ENCODE assay signal across 11 mouse cellular contexts in the genomic region with DNA sequence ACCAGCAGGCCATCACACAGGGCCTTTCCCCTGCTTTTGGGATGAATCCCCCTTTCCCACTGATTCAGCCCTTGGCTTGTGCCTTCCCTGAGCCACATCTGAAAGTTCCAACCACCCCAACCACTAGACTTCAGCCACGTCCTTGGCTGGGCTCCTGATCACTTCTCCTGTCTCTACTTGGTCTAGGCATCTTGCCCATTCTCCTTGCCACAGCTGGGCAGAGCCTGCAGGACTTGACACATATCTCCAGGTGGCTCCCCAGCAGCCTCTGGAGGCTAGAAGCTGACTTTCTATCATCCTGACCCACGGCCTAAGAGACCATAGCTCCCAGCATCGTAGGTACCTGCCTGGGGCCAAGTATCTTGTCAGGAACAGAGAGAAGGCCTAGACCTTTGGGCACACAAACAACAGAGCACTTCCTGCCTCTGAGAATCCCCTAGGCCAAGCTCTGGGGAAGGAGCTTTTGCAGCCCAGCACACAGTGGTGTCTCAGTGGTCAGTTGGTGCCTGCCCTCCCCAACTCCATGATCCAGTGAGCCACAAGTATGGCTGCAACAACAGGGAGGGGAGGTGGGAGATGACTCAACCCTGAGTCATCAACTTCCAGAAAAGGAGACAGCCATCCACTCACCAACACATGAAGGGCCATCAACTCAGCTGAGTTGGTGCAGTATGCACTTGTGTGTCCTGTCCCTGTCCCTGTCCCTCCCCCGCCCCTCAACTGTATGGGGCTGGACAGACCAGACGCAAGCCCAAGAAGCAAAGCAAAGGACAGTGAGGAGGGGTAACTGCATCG. TPM values are rescaled to one million over a fixed set of nuclear protein-coding genes. Genes with fewer than 3 reads are reported as not detected.
DNase-seq lines count a peak whose midpoint lies in the region; ATAC-seq and TF ChIP-seq lines count a peak whose summit lies in the region.
"Had no signal": no experiment of that assay in that cellular context is flagged by ENCODE, and none has a peak within 500 bp of the region (broad histone marks: within the 10 kb centered on the region; RNA-seq: fewer than 3 reads in every experiment).

No protein-coding gene starts in this region.

- 0 out of 2 replicates have a peak overlapping the region, but pooled peaks have one; percentile 7 for H3K27ac ChIP-seq in intestine, embryonic 16.5 days (ENCODE audit: low read length)
- H3K27ac ChIP-seq in intestine, postnatal 0 days (ENCODE audit: low read depth, low read length), result no peak overlapping the region
- H3K27ac ChIP-seq in MEL (ENCODE audit: control insufficient read depth, low read depth, low read length) (no peak overlapping the region), macrophage (peak overlapping the region; percentile 47)
- H3K27ac ChIP-seq: limb, embryonic 13.5 days had no signal

- no peak overlapping the region for H3K9ac ChIP-seq in intestine, embryonic 16.5 days (ENCODE audit: low read depth, low read length)
- no peak overlapping the region for H3K9ac ChIP-seq in intestine, postnatal 0 days (ENCODE audit: low read depth, low read length)
- no peak overlapping the region for H3K9ac ChIP-seq in MEL (ENCODE audit: control insufficient read depth, low read depth, low read length, poor library complexity, severe bottlenecking)
- H3K9ac ChIP-seq: limb, embryonic 13.5 days had no signal

- H3K4me2 ChIP-seq in intestine, embryonic 16.5 days (ENCODE audit: low read depth, low read length), result no peak overlapping the region
- no peak overlapping the region for H3K4me2 ChIP-seq in intestine, postnatal 0 days (replicated peaks; ENCODE audit: low read depth)
- H3K4me2 ChIP-seq: limb, embryonic 13.5 days had no signal

- no peaks in the 10 kb centered on the region for H3K9me3 ChIP-seq in intestine, embryonic 16.5 days (ENCODE audit: control insufficient read depth, low read length)
- H3K9me3 ChIP-seq in intestine, postnatal 0 days (ENCODE audit: control insufficient read depth), result no peaks in the 10 kb centered on the region
- H3K9me3 ChIP-seq in MEL (replicated peaks; ENCODE audit: insufficient read depth, low read length), result no peaks in the 10 kb centered on the region
- H3K9me3 ChIP-seq: limb, embryonic 13.5 days had no signal

- DNase-seq in adrenal gland, adult (ENCODE audit: inconsistent age in 2 of 2, low spot score in 1 of 2), result peak; percentile 64 to 79
- no peak for DNase-seq in adrenal gland, postnatal 4 days (ENCODE audit: low spot score in 2 of 2)
- no peak for DNase-seq in MEL (ENCODE audit: low read depth, low spot score)
- no peak for DNase-seq in spleen, adult 12 weeks (ENCODE audit: low spot score)
- DNase-seq in cerebellum, adult 18-20 months, result no peak
- DNase-seq: kidney, adult 11 months had no signal

- no peak for TF ChIP-seq CTCF in intestine, postnatal 0 days (IDR thresholded peaks at IDR 0.05; ENCODE audit: low read depth)
- no peak for TF ChIP-seq CTCF in MEL (IDR thresholded peaks at IDR 0.05 in 2 of 3, conservative IDR thresholded peaks at IDR 0.05 in 1 of 3; ENCODE audit: control insufficient read depth in 1 of 3, insufficient read depth in 1 of 3, low read depth in 2 of 3, low read length in 3 of 3, poor library complexity in 1 of 3, severe bottlenecking in 1 of 3)

- TF ChIP-seq EP300 in MEL (IDR thresholded peaks at IDR 0.05; ENCODE audit: low read depth in 1 of 2, low read length in 2 of 2), result no peak

- H3K4me3 ChIP-seq in intestine, embryonic 16.5 days (ENCODE audit: low read length), result no peak overlapping the region
- no peak overlapping the region for H3K4me3 ChIP-seq in intestine, postnatal 0 days (ENCODE audit: low read depth, low read length)
- H3K4me3 ChIP-seq in MEL (ENCODE audit: control insufficient read depth in 1 of 2, insufficient read depth in 1 of 2, low read depth in 2 of 2, low read length in 2 of 2), result no peak overlapping the region
- no peak overlapping the region for H3K4me3 ChIP-seq in macrophage (ENCODE audit: inconsistent target)
- H3K4me3 ChIP-seq: erythroblast, embryonic 14.5 days; limb, embryonic 13.5 days had no signal

- H3K79me2 ChIP-seq in MEL (ENCODE audit: control insufficient read depth, insufficient read depth, low read length, poor library complexity) (no peaks in the 10 kb centered on the region), macrophage (ENCODE audit: inconsistent target) (no peaks in the 10 kb centered on the region)

- no peaks in the 10 kb centered on the region for H3K36me3 ChIP-seq in intestine, embryonic 16.5 days (ENCODE audit: control insufficient read depth, insufficient read depth, low read length)
- no peaks in the 10 kb centered on the region for H3K36me3 ChIP-seq in intestine, postnatal 0 days (ENCODE audit: control insufficient read depth, insufficient read depth)
- H3K36me3 ChIP-seq in MEL (ENCODE audit: control insufficient read depth in 1 of 2, insufficient read depth in 2 of 2, low read length in 2 of 2), result peaks cover 0 to 7% of the 10 kb centered on the region in 2 experiments; a peak in 2 of 4 replicates
- no peaks in the 10 kb centered on the region for H3K36me3 ChIP-seq in macrophage (ENCODE audit: inconsistent target)
- H3K36me3 ChIP-seq: limb, embryonic 13.5 days had no signal

- 67% methylated on average over 6 of the region's 6 CpGs for WGBS in intestine, embryonic 16.5 days
- WGBS in intestine, postnatal 0 days, result 65% methylated on average over 6 of the region's 6 CpGs
- 63% methylated on average over 6 of the region's 6 CpGs for WGBS in macrophage (ENCODE audit: missing documents)

- H3K4me1 ChIP-seq in intestine, embryonic 16.5 days (ENCODE audit: control insufficient read depth, insufficient read depth, low read length), result peaks cover 43% of the 10 kb centered on the region
- H3K4me1 ChIP-seq in intestine, postnatal 0 days (replicated peaks; ENCODE audit: control insufficient read depth, insufficient read depth, low read length), result peaks cover 9% of the 10 kb centered on the region
- H3K4me1 ChIP-seq in MEL (ENCODE audit: control insufficient read depth in 1 of 2, insufficient read depth in 2 of 2, low read length in 2 of 2), result peaks cover 9 to 19% of the 10 kb centered on the region in 2 experiments; a peak in 3 of 4 replicates

- no peaks in the 10 kb centered on the region for H3K27me3 ChIP-seq in intestine, embryonic 16.5 days (replicated peaks; ENCODE audit: control insufficient read depth, insufficient read depth, low read length)
- no peaks in the 10 kb centered on the region for H3K27me3 ChIP-seq in intestine, postnatal 0 days (replicated peaks; ENCODE audit: control insufficient read depth, insufficient read depth, low read length)
- H3K27me3 ChIP-seq in MEL (ENCODE audit: control insufficient read depth in 1 of 2, insufficient read depth in 2 of 2, low read length in 2 of 2), result no peaks in the 10 kb centered on the region
- H3K27me3 ChIP-seq: limb, embryonic 13.5 days had no signal

- no peak for ATAC-seq in intestine, embryonic 16.5 days
- no peak for ATAC-seq in intestine, postnatal 0 days

- TF ChIP-seq RAD21 in MEL (IDR thresholded peaks at IDR 0.05; ENCODE audit: low read depth, low read length), result no peak

- TF ChIP-seq POLR2A in MEL (IDR thresholded peaks at IDR 0.05; ENCODE audit: control insufficient read depth in 1 of 2, insufficient read depth in 1 of 2, low read depth in 1 of 2, low read length in 2 of 2, poor library complexity in 1 of 2), result no peak

TF ChIP-seq in MEL, 35 proteins besides CTCF, POLR2A, EP300 and RAD21:
- no peak for TF ChIP-seq USF2 (IDR thresholded peaks at IDR 0.05; ENCODE audit: borderline replicate concordance in 1 of 2, insufficient read depth in 1 of 2, low read depth in 1 of 2, low read length in 2 of 2)
- TF ChIP-seq RCOR1 (IDR thresholded peaks at IDR 0.05; ENCODE audit: low read depth, low read length), result no peak
- peak; percentile 62; the same call in 1 of the 2 replicates for TF ChIP-seq JUND (IDR thresholded peaks at IDR 0.05; ENCODE audit: low read depth, low read length)
- TF ChIP-seq SIN3A (IDR thresholded peaks at IDR 0.05; ENCODE audit: low read length), result no peak

RNA-seq across cellular contexts. Expression of a gene that starts 10.1 kb away (rescaled TPM):
- total RNA-seq in adrenal gland, postnatal 4 days (2021), result 10 to 100 TPM; 26.5 to 27.3 TPM
- 1.6 and 2.6 TPM in 2 replicates for polyA plus RNA-seq in intestine, embryonic 16.5 days (2015; fragmentation: Nextera tagmentation; extraction: Ambion mirVana)
- polyA plus RNA-seq in intestine, postnatal 0 days (2015; fragmentation: Nextera tagmentation; extraction: Ambion mirVana), result 0.70 and 1.1 TPM in 2 replicates
- total RNA-seq in MEL (2012; rRNA removed), result 23.2 and 26.1 TPM in 2 replicates
- polyA plus RNA-seq in MEL (2012; ENCODE audit: insufficient read depth in 1 of 2, insufficient read length in 2 of 2, low read depth in 1 of 2, low replicate concordance in 2 of 2, missing spikeins in 1 of 2) (100 to 1,000 TPM in 1 of 2 experiments, 10 to 100 TPM in 1; 55.7 to 122 TPM), macrophage (2018) (6.8 to 20.9 TPM (median 9.4 TPM) in 3 replicates)
- 100 to 1,000 TPM in 3 of 26 experiments, 10 to 100 TPM in 23; 10.2 to 397 (median 25.5) TPM for total RNA-seq in macrophage (2018; cell fraction: chromatin; rRNA removed)
- total RNA-seq in macrophage (2018; cell fraction: cytosol; rRNA removed), result 10 to 100 TPM in 12 of 26 experiments, 1 to 10 TPM in 14; 2.1 to 23.7 (median 7.4) TPM
- total RNA-seq in macrophage (2018; cell fraction: nucleus; rRNA removed), result 10 to 100 TPM in 16 of 26 experiments, 1 to 10 TPM in 10; 4.2 to 93.0 (median 16.7) TPM

RNA-seq across cellular contexts. Expression of a gene that starts 41.4 kb away (rescaled TPM):
- 10 to 100 TPM; 17.1 to 19.5 TPM for total RNA-seq in adrenal gland, postnatal 4 days (2021)
- 2.1 and 2.7 TPM in 2 replicates for polyA plus RNA-seq in intestine, embryonic 16.5 days (2015; fragmentation: Nextera tagmentation; extraction: Ambion mirVana)
- polyA plus RNA-seq in intestine, postnatal 0 days (2015; fragmentation: Nextera tagmentation; extraction: Ambion mirVana), result 0.57 and 0.67 TPM in 2 replicates
- total RNA-seq in MEL (2012; rRNA removed), result 36.0 and 58.2 TPM in 2 replicates
- polyA plus RNA-seq in MEL (2012; ENCODE audit: insufficient read depth in 1 of 2, insufficient read length in 2 of 2, low read depth in 1 of 2, low replicate concordance in 2 of 2, missing spikeins in 1 of 2), result 10 to 100 TPM in 1 of 2 experiments, not detected in 1; 63.9 TPM
- 10 to 100 TPM in 13 of 26 experiments, 1 to 10 TPM in 13; 2.6 to 59.5 (median 10.7) TPM for total RNA-seq in macrophage (2018; cell fraction: chromatin; rRNA removed)
- total RNA-seq in macrophage (2018; cell fraction: cytosol; rRNA removed), result 10 to 100 TPM in 25 of 26 experiments, 1 to 10 TPM in 1; 9.8 to 60.0 (median 28.1) TPM
- 10 to 100 TPM in 14 of 26 experiments, 1 to 10 TPM in 12; 5.0 to 69.9 (median 11.8) TPM for total RNA-seq in macrophage (2018; cell fraction: nucleus; rRNA removed)
- 33.0 to 157 TPM (median 71.6 TPM) in 3 replicates for polyA plus RNA-seq in macrophage (2018)

Comparison
In these comparisons a context has a peak if more than half of its experiments do, and no peak if none do; other contexts are left out.
1. DNase-seq: peak in adrenal gland, adult (2 of 2); none in adrenal gland, postnatal 4 days (0 of 2), MEL (single experiment), spleen, adult 12 weeks (single experiment) and cerebellum, adult 18-20 months (0 of 2).
2. H3K27ac ChIP-seq: peak in intestine, embryonic 16.5 days (single experiment) and macrophage (single experiment); none in intestine, postnatal 0 days (single experiment) and MEL (single experiment).